Mouse (Mus musculus): ENCODE measurements at regions not wholly inside any gene's neighbourhood (a gene's known extent, or its start where the extent isn't known, plus 50 kb on each side); places are given as distances from the start of the nearest gene placed in this dataset.

DNA sequence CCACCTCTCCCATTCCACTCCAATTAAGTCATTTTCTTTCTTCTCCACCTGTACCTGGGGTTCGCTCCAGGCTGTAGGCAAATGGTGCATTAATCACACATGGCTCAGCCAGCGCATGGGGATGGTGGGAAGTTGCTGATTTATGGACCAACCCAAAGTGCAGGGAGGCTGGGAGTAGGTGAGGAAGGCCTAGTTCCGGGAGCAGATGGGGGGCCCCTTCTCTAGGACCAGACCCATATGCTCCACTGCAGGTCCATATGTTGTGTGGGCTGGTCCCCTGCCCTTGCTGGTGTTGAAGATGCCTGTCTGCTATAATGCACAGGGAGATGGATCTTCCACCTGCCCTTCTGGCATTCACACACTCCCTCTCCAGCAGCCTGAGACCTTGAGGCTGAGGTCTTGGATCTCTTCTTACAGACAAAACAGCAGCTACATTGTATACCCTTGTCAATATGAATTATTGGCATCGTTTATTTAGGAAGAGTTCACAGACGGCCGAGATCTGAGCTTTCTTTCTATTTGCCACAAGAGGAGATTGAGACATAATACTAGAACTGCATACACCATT is 493.5 kb downstream of the Dhx35 start:
- TF ChIP-seq CTCF (IDR thresholded peaks at IDR 0.05), result no peak
- no peak for TF ChIP-seq POLR2A (IDR thresholded peaks at IDR 0.05; ENCODE audit: insufficient read depth, low read depth, low read length)
- TF ChIP-seq EP300 (IDR thresholded peaks at IDR 0.05; ENCODE audit: insufficient read depth, low read depth, low read length), result no peak
